Mouse (Mus musculus): ENCODE data around the gene Rhoa.

GRCm38 (mm10) chr9:108348290-108348680 lies 42.4 kb downstream of the Rhoa start:
- TF ChIP-seq CTCF (IDR thresholded peaks at IDR 0.05; ENCODE audit: low read depth), result no peak
- no peak for TF ChIP-seq EP300 (IDR thresholded peaks at IDR 0.05; ENCODE audit: low read depth)

All from heart, postnatal 0 days (tissue).